Mouse (Mus musculus) embryonic stem cell, embryonic (primary cell): ENCODE measurements around the gene Wdr92.
"Not testable (repeated sequence)": the region's sequence is repeated elsewhere in the genome, so short reads cannot be mapped to it uniquely, and the experiment has no call there.

Source experiments
- CTCF ChIA-PET, 4 experiments: fragments of 300-600 bp in 2 of 4; fragments of 350-600 bp in 2 of 4; sonication (Branson Sonifier 250); formaldehyde crosslinking; loops; one replicate each; lab custom pipeline; 2022; ENCODE audit warnings: inconsistent platforms in 2 of 4; lab: Charles Lee
- POLR2A ChIA-PET, 4 experiments: fragments of 300-600 bp in 2 of 4; fragments of 350-600 bp in 2 of 4; sonication (Branson Sonifier 250); formaldehyde crosslinking; loops; one replicate each; lab custom pipeline; 2022; ENCODE audit warnings: antibody characterized with exemption in 4 of 4, inconsistent platforms in 1 of 4; lab: Charles Lee

The Wdr92 gene

GRCm38 (mm10) chr11:17192151-17192844 is 10.4 kb downstream of the Wdr92 start:
- CTCF ChIA-PET = interaction anchor here in 3 of 4 experiments (0.5 to 1.2 kb wide), 6 partner anchors 9 to 693 kb away, joined by 3 to 4 read pairs (median 3); partner anchors contain the start of gene Wdr92 (in 1 of the 3)
- POLR2A ChIA-PET = interaction anchor here in 3 of 4 experiments (0.6 to 2.5 kb wide), 17 partner anchors 8 to 236 kb away, joined by 3 to 18 read pairs (median 4); partner anchors contain the start of genes Pno1 (in 2 of the 3) and Wdr92 (in 1 of the 3)

GRCm38 (mm10) chr11:17199170-17199569 is 17.3 kb downstream of the Wdr92 start:
- ChIA-PET CTCF (no interaction called here), POLR2A (no interaction called here)

GRCm38 (mm10) chr11:17199840-17200501 is 18.1 kb downstream of the Wdr92 start:
- CTCF ChIA-PET = no interaction called here
- POLR2A ChIA-PET = no interaction called here

GRCm38 (mm10) chr11:17200936-17201335 is 19.0 kb downstream of the Wdr92 start:
- CTCF ChIA-PET = interaction anchor here in 2 of 4 experiments (0.8 to 1.3 kb wide), 2 partner anchors 9 kb away, joined by 3 read pairs; no protein-coding TSS in a partner anchor

GRCm38 (mm10) chr11:17202481-17202880 is 20.6 kb downstream of the Wdr92 start:
- ChIA-PET POLR2A (interaction anchor here in 2 of 4 experiments (1.5 to 3.6 kb wide), 4 partner anchors 10 to 31 kb away, joined by 3 to 18 read pairs (median 4); no protein-coding TSS in a partner anchor), CTCF (no interaction called here)

More at GRCm38 (mm10) chr11:17200936-17201335, 19.0 kb downstream of the Wdr92 start:
- POLR2A ChIA-PET = interaction anchor here in 2 of 4 experiments (0.7 to 3.6 kb wide), 8 partner anchors 9 to 41 kb away, joined by 3 to 18 read pairs (median 3); partner anchors contain the start of genes Pno1 (in 1 of the 2) and Wdr92 (in 1 of the 2)

GRCm38 (mm10) chr11:17211258-17212140 is 29.6 kb downstream of the Wdr92 start, which contains the start of gene Pno1:
Pno1 (minus strand) TSS chr11:17211568.
- ChIA-PET POLR2A (interaction anchor here in 3 of 4 experiments (0.6 to 2.6 kb wide), 12 partner anchors 10 to 686 kb away, joined by 3 to 14 read pairs (median 4); partner anchors contain the start of genes C1d (in 2 of the 3) and Fbxo48 (in 1 of the 3)), CTCF (no interaction called here)

- CTCF ChIA-PET = no interaction called here
- POLR2A ChIA-PET = interaction anchor here in 3 of 4 experiments (0.7 to 2.6 kb wide), 8 partner anchors 20 to 262 kb away, joined by 3 to 14 read pairs (median 4); partner anchors contain the start of genes C1d (in 2 of the 3) and Fbxo48 (in 1 of the 3)
Measured at GRCm38 (mm10) chr11:17212141-17212495, 30.2 kb downstream of the Wdr92 start.

GRCm38 (mm10) chr11:17212903-17213509 is 31.1 kb downstream of the Wdr92 start:
- ChIA-PET CTCF (no interaction called here), POLR2A (interaction anchor here in 1 of 4 experiments (0.7 kb wide), 1 partner anchor 12 kb away, joined by 3 read pairs; no protein-coding TSS in a partner anchor)

- ChIA-PET POLR2A (interaction anchor here in 2 of 4 experiments (1.1 to 1.5 kb wide), 3 partner anchors 24 to 42 kb away, joined by 3 to 5 read pairs (median 4); partner anchors contain the start of gene C1d (in 1 of the 2)), CTCF (no interaction called here)
Measured at GRCm38 (mm10) chr11:17215475-17215874, 33.6 kb downstream of the Wdr92 start.

GRCm38 (mm10) chr11:17221126-17221525 is 39.2 kb downstream of the Wdr92 start:
- CTCF ChIA-PET = no interaction called here

GRCm38 (mm10) chr11:17232792-17233191 is 50.9 kb downstream of the Wdr92 start:
- ChIA-PET CTCF (no interaction called here), POLR2A (interaction anchor here in 2 of 4 experiments (1.5 kb wide), 2 partner anchors 10 to 24 kb away, joined by 3 to 5 read pairs; partner anchors contain the start of gene C1d (in 1 of the 2))

More at GRCm38 (mm10) chr11:17221126-17221525, 39.2 kb downstream of the Wdr92 start:
- POLR2A ChIA-PET = no interaction called here

GRCm38 (mm10) chr11:17236449-17237037 is 54.6 kb downstream of the Wdr92 start:
- ChIA-PET POLR2A (no interaction called here), CTCF (no interaction called here)

GRCm38 (mm10) chr11:17238598-17238997 is 56.7 kb downstream of the Wdr92 start:
- POLR2A ChIA-PET = interaction anchor here in 2 of 4 experiments (0.8 to 1.4 kb wide), 3 partner anchors 12 to 21 kb away, joined by 3 to 4 read pairs (median 3); no protein-coding TSS in a partner anchor
- CTCF ChIA-PET = not testable (repeated sequence)

GRCm38 (mm10) chr11:17248715-17249114 is 66.8 kb downstream of the Wdr92 start:
- CTCF ChIA-PET = no interaction called here
- POLR2A ChIA-PET = no interaction called here

GRCm38 (mm10) chr11:17256813-17257365 is 75.0 kb downstream of the Wdr92 start:
- POLR2A ChIA-PET = interaction anchor here in 3 of 4 experiments (0.6 to 1.5 kb wide), 16 partner anchors 10 to 722 kb away, joined by 3 to 7 read pairs (median 4); partner anchors contain the start of genes Cnrip1 (in 1 of the 3), Fbxo48 (in 1 of the 3), Pno1 (in 1 of the 3) and Ppp3r1 (in 1 of the 3)
- CTCF ChIA-PET = interaction anchor here in 2 of 4 experiments (0.6 kb wide), 2 partner anchors 35 to 90 kb away, joined by 5 to 7 read pairs; no protein-coding TSS in a partner anchor

- CTCF ChIA-PET = no interaction called here
- POLR2A ChIA-PET = interaction anchor here in 3 of 4 experiments (0.5 to 1.5 kb wide), 18 partner anchors 11 to 723 kb away, joined by 3 to 7 read pairs (median 3); partner anchors contain the start of genes Cnrip1 (in 1 of the 3), Fbxo48 (in 1 of the 3), Pno1 (in 1 of the 3) and Ppp3r1 (in 1 of the 3)
Measured at GRCm38 (mm10) chr11:17257443-17257842, 75.5 kb downstream of the Wdr92 start, which contains the start of gene C1d. C1d (plus strand) TSS chr11:17257579.
